Mouse (Mus musculus): ENCODE data around the gene Ppfia3.
"Not testable (repeated sequence)": the region's sequence is repeated elsewhere in the genome, so short reads cannot be mapped to it uniquely, and the experiment has no call there.

Ppfia3 gene

GRCm38 (mm10) chr7:45386077-45386476 is 19.3 kb upstream of the Ppfia3 start:
- no peak for DNase-seq (ENCODE audit: low spot score in 2 of 2)

GRCm38 (mm10) chr7:45376057-45376456 is 9.2 kb upstream of the Ppfia3 start:
- DNase-seq (ENCODE audit: low spot score in 2 of 2), result no peak

GRCm38 (mm10) chr7:45374620-45375019 is 7.8 kb upstream of the Ppfia3 start:
- no peak for DNase-seq (ENCODE audit: low spot score in 2 of 2)

GRCm38 (mm10) chr7:45372371-45372770 is 5.6 kb upstream of the Ppfia3 start:
- no peak for DNase-seq (ENCODE audit: low spot score in 2 of 2)

GRCm38 (mm10) chr7:45370475-45371311 is 3.9 kb upstream of the Ppfia3 start, which contains the start of gene Lin7b:
Lin7b (minus strand) TSS chr7:45370583.
- peak; percentile 90 to 91 for DNase-seq (ENCODE audit: low spot score in 2 of 2)

GRCm38 (mm10) chr7:45369836-45370474 is 3.1 kb upstream of the Ppfia3 start:
- no peak for DNase-seq (ENCODE audit: low spot score in 2 of 2)

- DNase-seq (ENCODE audit: low spot score in 2 of 2), result no peak
Observed at GRCm38 (mm10) chr7:45369022-45369745, 2.4 kb upstream of the Ppfia3 start.

GRCm38 (mm10) chr7:45368178-45368577 is 1.4 kb upstream of the Ppfia3 start:
- no peak for DNase-seq (ENCODE audit: low spot score in 2 of 2)

- peak; percentile 98 to 99 for DNase-seq (ENCODE audit: low spot score in 2 of 2)
Observed at GRCm38 (mm10) chr7:45367020-45367880, 431 bp upstream of the Ppfia3 start.

GRCm38 (mm10) chr7:45365742-45366651 is 822 bp downstream of the Ppfia3 start:
- DNase-seq (ENCODE audit: low spot score in 2 of 2), result no peak

- DNase-seq (ENCODE audit: low spot score in 2 of 2), result no peak
Observed at GRCm38 (mm10) chr7:45363983-45364382, 2.8 kb downstream of the Ppfia3 start.

- DNase-seq (ENCODE audit: low spot score in 2 of 2), result no peak
Observed at GRCm38 (mm10) chr7:45362801-45363200, 4.0 kb downstream of the Ppfia3 start.

- peak; percentile 84 to 86 for DNase-seq (ENCODE audit: low spot score in 2 of 2)
Observed at GRCm38 (mm10) chr7:45361243-45361804, 5.5 kb downstream of the Ppfia3 start.

GRCm38 (mm10) chr7:45360404-45361125 is 6.3 kb downstream of the Ppfia3 start:
- DNase-seq (ENCODE audit: low spot score in 2 of 2), result no peak

GRCm38 (mm10) chr7:45359081-45359480 is 7.7 kb downstream of the Ppfia3 start:
- DNase-seq (ENCODE audit: low spot score in 2 of 2), result not testable (repeated sequence)

GRCm38 (mm10) chr7:45356087-45356486 is 10.7 kb downstream of the Ppfia3 start:
- no peak for DNase-seq (ENCODE audit: low spot score in 2 of 2)

GRCm38 (mm10) chr7:45355318-45356020 is 11.3 kb downstream of the Ppfia3 start:
- DNase-seq (ENCODE audit: low spot score in 2 of 2), result no peak

- DNase-seq (ENCODE audit: low spot score in 2 of 2), result no peak
Observed at GRCm38 (mm10) chr7:45353041-45353440, 13.8 kb downstream of the Ppfia3 start.

GRCm38 (mm10) chr7:45346905-45347304 is 19.9 kb downstream of the Ppfia3 start:
- no peak for DNase-seq (ENCODE audit: low spot score in 2 of 2)
